Mouse (Mus musculus) C2C12 (cell line): ENCODE results near the gene Rhox12.

ENCODE experiments used
- CEBPB ChIP-seq: IDR thresholded peaks from one replicate; pipeline ENCODE4 v1.6.1; 2011; ENCODE audit warnings: low read depth, mild to moderate bottlenecking, control low read depth, moderate library complexity
- CTCF ChIP-seq: IDR thresholded peaks from one replicate; pipeline ENCODE4 v1.5.1; 2011; ENCODE audit not compliant: control insufficient read depth, insufficient read depth, insufficient read length
- MAX ChIP-seq: IDR thresholded peaks from one replicate; pipeline ENCODE4 v1.6.1; 2011; ENCODE audit warnings: mild to moderate bottlenecking, control low read depth
- MYOG ChIP-seq: IDR thresholded peaks from one replicate; pipeline ENCODE4 v1.6.1; 2011; ENCODE audit not compliant: control insufficient read depth, insufficient read length; ENCODE audit errors: extremely low read depth
- USF1 ChIP-seq: IDR thresholded peaks from one replicate; pipeline ENCODE4 v1.6.1; 2011; ENCODE audit warnings: low read depth, mild to moderate bottlenecking, control low read depth, moderate library complexity

- no peak for TF ChIP-seq CTCF
- no peak for TF ChIP-seq CEBPB
- TF ChIP-seq MAX = no peak
- no peak for TF ChIP-seq USF1
- no peak for TF ChIP-seq MYOG
Observed at GRCm38 (mm10) chrX:38110807-38111206, at the start of gene Rhox12.
